Mouse (Mus musculus) left cerebral cortex, postnatal 10 days (tissue): ENCODE results near the gene Tmc3. TPM values are rescaled to one million over a fixed set of nuclear protein-coding genes. Genes with fewer than 3 reads are reported as not detected.

ENCODE experiments used
- DNase-seq, 2 experiments: peaks; one replicate each; pipeline ENCODE4 v3.0.0; 2021 to 2022; ENCODE audit warnings: low spot score in 2 of 2, mixed read lengths in 1 of 2; ENCODE audit errors: extremely low spot score in 1 of 2
- intact Hi-C: fragments of 180-260 bp; cut with DNase I; formaldehyde crosslinking; loops from one replicate; pipeline ENCODE4 v1.15.1; 2025
- total RNA-seq, 2 experiments: library from RNA; stranded (reverse); gene quantifications; 2 replicates each; pipeline ENCODE4 v1.2.3; 2021

Tmc3 gene
- under 1 TPM; 0.11 to 0.12 TPM for total RNA-seq

GRCm38 (mm10) chr7:83584639-83585471 lies at the start of gene Tmc3:
Gene Tmc3 (plus strand): TSS chr7:83584927.
- DNase-seq: peak; percentile 36 to 64
- intact Hi-C loops: no loop called here

DNA sequence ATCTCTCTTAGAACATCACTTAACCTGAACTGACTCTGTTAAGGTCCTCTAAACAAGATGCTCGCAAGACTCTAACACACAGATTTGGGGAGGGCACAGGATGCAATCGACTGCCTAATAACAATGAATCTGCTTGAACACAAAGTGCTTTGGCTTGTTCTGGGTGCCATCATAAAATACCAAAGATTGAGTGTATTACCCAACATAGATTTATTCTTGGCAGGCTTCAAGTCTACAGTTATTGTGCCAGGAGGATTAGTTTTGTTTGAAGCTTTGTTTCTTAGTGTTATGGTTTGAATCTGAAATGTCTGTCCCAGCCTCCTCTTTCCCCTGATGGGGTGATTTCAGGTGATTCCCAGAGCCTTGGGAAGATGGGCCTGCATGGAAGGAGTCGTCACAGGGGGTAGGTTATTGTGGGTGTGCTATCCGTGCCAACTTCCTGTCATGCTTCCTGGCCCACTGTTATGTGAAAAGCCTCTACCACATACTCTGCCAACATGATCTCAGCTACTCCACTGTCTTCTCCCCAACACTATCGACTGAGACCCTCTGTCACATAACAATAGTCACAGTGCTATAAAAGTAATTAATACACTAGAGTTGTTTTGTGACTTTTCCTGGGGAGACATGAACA lies 43.1 kb upstream of the Tmc3 start:
- DNase-seq: no peak
- intact Hi-C loops: no loop called here

DNA sequence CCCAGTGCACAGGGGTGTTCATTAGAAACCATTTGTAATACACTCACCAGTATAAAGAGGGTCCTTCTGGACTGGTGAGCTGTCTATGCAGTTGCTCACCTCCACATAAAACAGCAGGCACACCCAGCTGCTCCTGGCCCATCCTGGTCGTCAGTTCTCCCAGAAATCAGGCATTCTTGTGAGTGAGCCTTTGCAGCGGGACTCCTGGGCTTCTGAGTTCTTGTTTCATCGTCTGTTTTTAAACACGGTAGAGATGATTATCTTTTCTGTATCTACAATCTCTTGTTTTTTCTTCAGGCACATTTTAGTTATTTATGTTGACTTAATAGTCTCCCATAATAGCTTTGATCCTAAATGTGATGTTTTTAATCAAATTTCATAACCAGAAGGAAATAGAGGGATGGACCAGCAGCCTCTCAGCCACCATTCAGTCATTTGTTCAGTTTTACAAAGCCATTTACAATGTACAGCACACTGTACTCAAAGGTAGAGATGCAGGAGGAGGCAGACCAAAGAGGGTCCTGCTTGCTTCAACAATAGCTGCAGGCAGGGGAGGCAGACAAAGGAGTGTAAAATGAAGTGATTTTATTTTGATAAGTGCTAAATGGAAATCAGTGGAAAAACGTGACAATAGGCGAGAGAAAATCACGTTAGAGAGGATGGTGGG lies 35.9 kb upstream of the Tmc3 start:
- no peak for DNase-seq
- intact Hi-C loops: no loop called here

DNA sequence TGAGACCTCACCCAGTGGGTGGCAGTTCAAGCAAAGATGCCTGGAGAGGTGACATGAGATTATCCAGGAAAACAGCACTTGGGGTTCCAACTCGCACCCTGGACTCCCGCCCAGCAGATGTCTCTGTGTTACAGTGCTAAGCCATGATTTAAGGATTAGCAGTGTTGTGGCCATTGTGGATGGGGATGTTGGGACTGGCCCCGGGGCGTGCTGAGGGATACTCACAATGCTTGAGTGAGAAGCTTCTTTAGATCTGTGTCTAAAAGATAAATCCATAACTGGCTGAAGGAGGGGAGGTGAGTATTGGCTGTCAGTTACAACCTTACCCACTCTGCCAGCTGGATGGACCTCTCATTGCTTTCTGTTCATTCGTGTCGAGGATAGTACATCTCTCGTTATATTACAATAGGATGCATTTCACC lies 35.4 kb upstream of the Tmc3 start:
- intact Hi-C loops: no loop called here

GRCm38 (mm10) chr7:83549951-83550407 lies 34.7 kb upstream of the Tmc3 start:
- peak in 1 of 2 experiments; percentile 65 for DNase-seq
- intact Hi-C loops: loop anchor here (2.0 to 5.0 kb wide), 3 partner anchors 348 to 833 kb away; no protein-coding TSS in a partner anchor

More for the DNA sequence above, 35.4 kb upstream of the Tmc3 start:
- DNase-seq: no peak

GRCm38 (mm10) chr7:83554477-83554876 lies 30.2 kb upstream of the Tmc3 start:
- intact Hi-C loops: loop anchor here (5.0 kb wide), 2 partner anchors 352 to 837 kb away; no protein-coding TSS in a partner anchor
- DNase-seq: no peak

DNA sequence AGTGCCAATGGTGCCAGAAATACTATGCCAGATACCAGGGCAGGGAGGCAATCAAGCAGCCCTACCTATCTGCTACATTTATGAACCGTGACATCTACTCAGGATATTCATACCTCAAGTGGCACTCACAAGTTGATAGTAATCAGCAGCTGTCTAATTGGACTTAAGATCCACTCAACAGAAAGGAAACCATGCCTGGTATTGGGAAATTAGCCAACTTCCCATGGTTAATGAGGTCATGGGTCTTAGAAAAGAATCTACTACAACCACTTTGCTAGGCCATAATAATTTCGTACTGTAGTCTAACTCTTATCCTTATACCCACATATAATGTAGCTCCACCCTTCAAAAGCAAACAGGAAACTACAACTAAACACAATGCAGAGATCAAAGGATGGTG lies 28.2 kb upstream of the Tmc3 start:
- no peak for DNase-seq
- intact Hi-C loops: no loop called here

DNA sequence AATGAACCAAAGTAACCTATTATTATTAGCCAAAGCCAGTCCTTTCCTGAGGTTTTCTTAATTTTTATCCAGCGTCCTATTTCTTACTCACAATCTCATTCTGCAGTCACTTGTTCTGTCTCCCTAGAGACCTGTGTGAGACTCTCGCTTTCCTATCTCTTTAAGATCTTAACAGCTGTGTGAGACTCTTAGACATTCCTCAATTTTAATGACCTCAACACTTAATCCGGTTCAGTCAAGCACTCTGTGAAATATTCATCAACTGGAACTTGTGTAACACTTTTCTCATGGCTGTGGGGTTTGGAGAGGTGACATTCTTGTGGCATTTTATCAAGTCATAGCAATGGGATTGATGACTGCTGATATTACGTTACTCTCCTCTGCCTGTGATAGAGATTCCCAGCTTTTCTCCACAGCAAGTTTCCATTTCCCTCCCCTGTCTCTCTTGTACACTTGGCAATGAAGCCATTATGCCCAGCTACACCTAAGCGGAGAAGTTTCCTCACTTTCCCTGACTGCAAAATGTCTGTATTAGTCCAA lies 25.9 kb upstream of the Tmc3 start:
- intact Hi-C loops: no loop called here

GRCm38 (mm10) chr7:83559495-83559894 lies 25.2 kb upstream of the Tmc3 start:
- intact Hi-C loops: no loop called here
- DNase-seq: no peak

More for the DNA sequence above, 25.9 kb upstream of the Tmc3 start:
- DNase-seq: no peak

DNA sequence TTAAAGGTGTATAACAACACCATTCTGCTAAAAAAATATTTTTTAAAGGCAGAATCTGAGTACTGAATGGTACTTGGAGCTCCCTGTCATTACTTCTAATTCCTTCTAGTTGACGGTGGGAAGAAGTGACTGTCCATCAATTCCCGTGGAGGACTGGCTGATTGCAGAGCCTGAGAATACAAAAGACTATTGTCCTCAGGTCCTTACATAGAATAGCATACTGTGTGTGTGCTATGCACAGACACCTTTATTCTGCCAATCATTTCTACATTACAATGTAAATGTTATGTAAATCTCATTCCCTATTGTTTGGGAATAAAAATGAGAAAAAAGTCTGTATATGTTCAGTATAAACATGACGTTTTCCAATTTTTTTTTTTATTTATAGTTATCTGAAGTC lies 22.9 kb upstream of the Tmc3 start:
- no peak for DNase-seq
- intact Hi-C loops: loop anchor here (10.0 kb wide), 2 partner anchors 213 to 323 kb away; partner anchors contain the start of genes Mesd and Tlnrd1

DNA sequence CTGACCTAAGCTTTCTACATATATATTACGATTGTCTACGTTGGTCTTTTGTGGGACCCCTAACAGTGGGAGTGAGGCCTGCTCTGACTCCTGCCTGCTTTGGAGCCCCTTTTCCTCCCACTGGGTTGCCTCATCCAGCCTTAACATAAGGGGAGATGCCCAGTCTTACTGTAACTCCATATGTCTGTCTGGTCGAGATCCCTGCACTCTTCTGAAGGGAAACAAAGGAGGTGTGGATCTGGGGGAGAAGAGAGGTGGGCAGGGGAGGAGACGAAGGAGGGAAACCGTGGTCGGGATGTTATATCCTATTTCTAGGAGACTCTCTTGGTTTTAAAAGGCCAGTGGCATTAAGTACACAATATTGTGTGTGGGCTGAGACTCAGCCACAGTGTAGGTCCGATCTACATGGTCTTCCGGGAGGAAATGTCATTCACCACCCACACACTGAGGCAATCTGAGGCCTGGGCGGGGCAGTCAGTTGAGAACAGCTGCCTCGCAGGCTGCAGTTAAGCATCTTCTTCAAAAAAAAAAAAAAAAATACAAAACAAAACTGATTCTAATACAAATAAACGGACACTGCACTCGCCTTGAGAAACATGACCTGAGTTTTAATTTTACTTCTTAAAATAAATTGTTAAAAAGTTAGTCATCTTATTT lies 20.0 kb upstream of the Tmc3 start:
- peak in 1 of 2 experiments; percentile 66 for DNase-seq
- intact Hi-C loops: loop anchor here (5.0 to 10.0 kb wide), 4 partner anchors 113 to 320 kb away; partner anchors contain the start of genes Mesd and Tlnrd1

GRCm38 (mm10) chr7:83565976-83566375 lies 18.8 kb upstream of the Tmc3 start:
- intact Hi-C loops: loop anchor here (5.0 to 10.0 kb wide), 4 partner anchors 111 to 319 kb away; partner anchors contain the start of genes Mesd and Tlnrd1
- peak in 1 of 2 experiments; percentile 79 for DNase-seq

DNA sequence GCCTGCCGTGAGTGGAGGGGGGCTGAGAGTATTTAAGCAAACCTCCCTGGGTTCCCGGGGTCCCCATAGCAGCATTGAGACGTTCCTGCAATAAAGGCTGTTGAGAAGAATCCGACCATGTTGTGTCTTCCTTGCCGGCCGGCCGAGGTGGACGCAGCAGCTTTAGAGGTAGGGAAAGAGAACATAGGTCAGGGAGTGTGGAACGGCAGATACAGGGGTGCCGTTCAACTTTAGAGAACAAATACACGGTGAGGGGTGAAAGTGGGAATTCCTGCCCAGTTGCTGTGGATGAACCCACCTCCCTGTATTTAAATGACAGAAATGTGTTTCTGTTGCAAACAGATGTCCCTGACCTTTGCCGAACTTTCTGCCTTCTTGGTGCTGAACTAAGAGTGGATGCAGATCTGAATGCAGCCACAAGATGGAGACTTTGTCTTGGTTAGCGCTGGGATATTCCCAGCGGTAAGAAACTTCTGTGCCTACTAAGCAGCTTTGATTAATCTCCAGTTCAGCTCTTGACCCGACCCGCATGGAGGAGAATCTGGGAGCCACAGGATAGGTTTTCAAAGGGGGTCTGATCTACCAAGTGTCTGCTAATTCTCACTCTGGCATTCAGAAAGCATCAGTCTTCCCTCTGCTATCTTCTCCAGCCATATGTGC lies 16.8 kb upstream of the Tmc3 start:
- intact Hi-C loops: loop anchor here (5.0 to 10.0 kb wide), 4 partner anchors 109 to 317 kb away; partner anchors contain the start of genes Mesd and Tlnrd1
- DNase-seq: peak; percentile 39

GRCm38 (mm10) chr7:83568815-83569214 lies 15.9 kb upstream of the Tmc3 start:
- DNase-seq: no peak
- intact Hi-C loops: loop anchor here (5.0 to 10.0 kb wide), 4 partner anchors 108 to 316 kb away; partner anchors contain the start of genes Mesd and Tlnrd1

GRCm38 (mm10) chr7:83569436-83569835 lies 15.3 kb upstream of the Tmc3 start:
- no peak for DNase-seq
- intact Hi-C loops: loop anchor here (5.0 to 10.0 kb wide), 4 partner anchors 108 to 315 kb away; partner anchors contain the start of genes Mesd and Tlnrd1

GRCm38 (mm10) chr7:83571077-83571476 lies 13.7 kb upstream of the Tmc3 start:
- intact Hi-C loops: no loop called here

GRCm38 (mm10) chr7:83571901-83572300 lies 12.8 kb upstream of the Tmc3 start:
- intact Hi-C loops: no loop called here
- no peak for DNase-seq

More at GRCm38 (mm10) chr7:83571077-83571476, 13.7 kb upstream of the Tmc3 start:
- no peak for DNase-seq
